Mouse (Mus musculus) ES-E14 (cell line): ENCODE measurements at regions not wholly inside any gene's neighbourhood (a gene's known extent, or its start where the extent isn't known, plus 50 kb on each side); places are given as distances from the start of the nearest gene placed in this dataset.

Experiments
- DNase-seq: peaks from one replicate; pipeline ENCODE4 v3.0.0-alpha.2; 2013; ENCODE audit warnings: low read depth, low spot score
- H3K27ac ChIP-seq: 2 replicates; pipeline ENCODE4 v1.5.1; 2012; ENCODE audit warnings: low read depth, mild to moderate bottlenecking, low read length, moderate library complexity, mixed read lengths; ENCODE audit not compliant: poor library complexity, insufficient read depth, severe bottlenecking
- H3K36me3 ChIP-seq: 2 replicates; pipeline ENCODE4 v1.6.1; 2012; ENCODE audit warnings: mild to moderate bottlenecking, low read length, moderate library complexity, mixed read lengths; ENCODE audit not compliant: control insufficient read depth, poor library complexity, insufficient read depth, severe bottlenecking
- H3K4me1 ChIP-seq, 2 experiments: fragments of 150-350 bp in 1 of 2; sonication (generic) in 1 of 2; 2 replicates each; pipeline ENCODE4 v1.6.1; 2012; ENCODE audit warnings: low read length in 2 of 2, mild to moderate bottlenecking in 1 of 2, mixed read lengths in 1 of 2; ENCODE audit not compliant: control insufficient read depth in 2 of 2, insufficient read depth in 2 of 2, poor library complexity in 1 of 2
- H3K4me3 ChIP-seq, 2 experiments: fragments of 150-350 bp in 1 of 2; sonication (generic) in 1 of 2; 2 replicates each; pipeline ENCODE4 v1.5.1; 2012; ENCODE audit warnings: low read length in 2 of 2, low read depth in 1 of 2, mild to moderate bottlenecking in 1 of 2, mixed read lengths in 1 of 2; ENCODE audit not compliant: insufficient read depth in 1 of 2, poor library complexity in 1 of 2, severe bottlenecking in 1 of 2
- H3K9ac ChIP-seq: 2 replicates; pipeline ENCODE4 v1.6.1; 2012; ENCODE audit warnings: low read depth, mild to moderate bottlenecking, low read length, mixed read lengths; ENCODE audit not compliant: poor library complexity, insufficient read depth, severe bottlenecking
- H3K9me3 ChIP-seq: fragments of 150-350 bp; sonication (generic); 2 replicates; pipeline ENCODE4 v1.6.1; 2012; ENCODE audit warnings: low read depth, mild to moderate bottlenecking, low read length; ENCODE audit not compliant: control insufficient read depth, insufficient read depth
- CHD2 ChIP-seq: IDR thresholded peaks from 2 replicates; pipeline ENCODE4 v1.6.1; 2014; ENCODE audit warnings: mild to moderate bottlenecking, low read depth, low read length, inconsistent platforms
- HCFC1 ChIP-seq: IDR thresholded peaks from 2 replicates; pipeline ENCODE4 v1.6.1; 2012; ENCODE audit warnings: low read length, inconsistent platforms, borderline replicate concordance; ENCODE audit not compliant: insufficient read depth
- MAFK ChIP-seq: IDR thresholded peaks from 2 replicates; pipeline ENCODE4 v1.6.1; 2014; ENCODE audit warnings: mild to moderate bottlenecking, low read depth, low read length, inconsistent platforms; ENCODE audit not compliant: insufficient read depth
- ZC3H11A ChIP-seq: IDR thresholded peaks from 2 replicates; pipeline ENCODE4 v1.6.1; 2012; ENCODE audit warnings: low read depth, mild to moderate bottlenecking, inconsistent platforms, low read length, borderline replicate concordance
- ZNF384 ChIP-seq: IDR thresholded peaks from 2 replicates; pipeline ENCODE4 v1.6.1; 2012; ENCODE audit warnings: low read depth, low read length, inconsistent platforms
- in situ Hi-C, 2 experiments: fragments of 600-800 bp; cut with MboI; formaldehyde crosslinking; loops; one replicate each; pipeline ENCODE4 v1.15.1; 2025; ENCODE audit warnings: low sequenced_read_pairs in 2 of 2, inconsistent platforms in 1 of 2; ENCODE audit not compliant: unreplicated experiment in 2 of 2

DNA sequence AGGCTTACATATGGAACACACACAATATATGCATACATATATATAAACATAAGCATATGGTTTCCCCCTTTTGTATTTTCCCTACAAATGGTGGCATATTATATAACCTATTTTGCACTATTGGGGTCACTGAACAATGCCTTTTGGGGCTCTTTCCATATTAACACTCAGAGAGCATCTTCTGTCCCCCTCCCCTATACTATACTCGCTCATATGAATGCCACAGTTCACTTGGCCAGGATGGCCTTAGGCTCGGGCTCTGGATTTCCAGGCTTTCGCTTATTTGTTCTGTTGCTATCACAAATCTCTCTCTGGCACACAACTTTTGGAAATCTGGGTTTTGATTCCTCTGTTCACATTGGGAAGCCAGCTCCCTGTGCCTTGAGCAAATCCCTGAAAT lies 194.5 kb downstream of the Phlda1 start:
- no peaks in the 10 kb centered on the region for H3K9me3 ChIP-seq
- in situ Hi-C loops = no loop called here
- no peak for DNase-seq
- TF ChIP-seq HCFC1 (no peak), CHD2 (no peak), ZNF384 (no peak), ZC3H11A (no peak), MAFK (no peak)
- H3K27ac ChIP-seq = no peak overlapping the region
- H3K36me3 ChIP-seq = no peaks in the 10 kb centered on the region
- no peaks in the 10 kb centered on the region for H3K4me1 ChIP-seq
- H3K9ac ChIP-seq = no peak overlapping the region
- no peak overlapping the region for H3K4me3 ChIP-seq

DNA sequence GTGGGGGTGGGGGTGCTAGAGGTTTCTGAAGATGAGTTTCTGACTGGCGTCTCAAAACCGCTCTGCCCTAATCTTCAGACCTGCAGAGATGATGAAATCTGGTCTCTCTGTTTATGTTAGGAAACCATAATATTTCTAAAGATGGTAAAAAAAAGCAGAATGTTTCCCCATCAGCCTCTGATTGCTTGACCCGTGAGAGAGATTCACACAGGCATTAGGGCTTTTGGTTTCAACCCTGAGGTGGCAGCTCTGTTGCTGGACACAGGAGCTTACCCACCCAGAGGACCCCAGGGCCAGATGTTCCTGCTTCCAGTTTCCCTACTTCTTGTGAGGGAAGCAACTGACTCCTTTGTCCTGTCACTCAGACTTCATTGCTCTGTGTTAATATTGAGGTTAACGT lies 195.1 kb downstream of the Phlda1 start:
- no peaks in the 10 kb centered on the region for H3K4me1 ChIP-seq
- no peak for DNase-seq
- no peak overlapping the region for H3K9ac ChIP-seq
- no peaks in the 10 kb centered on the region for H3K9me3 ChIP-seq
- in situ Hi-C loops = no loop called here
- no peaks in the 10 kb centered on the region for H3K36me3 ChIP-seq
- no peak overlapping the region for H3K4me3 ChIP-seq
- H3K27ac ChIP-seq = no peak overlapping the region
- no peak for TF ChIP-seq ZNF384
- no peak for TF ChIP-seq ZC3H11A
- TF ChIP-seq HCFC1 = no peak

DNA sequence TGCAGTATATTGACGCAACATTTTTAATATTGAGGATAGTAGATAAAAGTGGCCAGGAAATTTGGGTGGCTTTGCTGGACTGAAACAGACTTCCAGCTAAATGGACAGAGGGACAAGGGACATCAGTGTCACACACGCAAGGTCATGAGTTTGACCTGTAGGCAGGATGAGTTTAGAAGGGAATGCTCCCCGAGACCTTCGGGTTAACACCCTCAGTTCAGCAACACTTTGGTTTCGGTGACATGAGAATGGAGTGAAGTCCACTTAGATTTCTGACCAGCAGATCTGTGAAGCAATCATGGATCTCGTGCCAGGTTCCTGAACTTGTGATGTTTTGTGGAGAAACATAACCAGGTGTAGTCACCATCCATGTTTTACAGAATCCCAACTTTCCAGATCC lies 196.3 kb downstream of the Phlda1 start:
- Histone ChIP-seq H3K36me3 (no peaks in the 10 kb centered on the region), H3K4me3 (no peak overlapping the region), H3K4me1 (no peaks in the 10 kb centered on the region), H3K9ac (no peak overlapping the region), H3K9me3 (no peaks in the 10 kb centered on the region), H3K27ac (no peak overlapping the region)
- in situ Hi-C loops = no loop called here
- TF ChIP-seq ZNF384 = no peak
- TF ChIP-seq CHD2 = no peak
- no peak for TF ChIP-seq MAFK
- TF ChIP-seq ZC3H11A = no peak
- no peak for TF ChIP-seq HCFC1
- DNase-seq = no peak

DNA sequence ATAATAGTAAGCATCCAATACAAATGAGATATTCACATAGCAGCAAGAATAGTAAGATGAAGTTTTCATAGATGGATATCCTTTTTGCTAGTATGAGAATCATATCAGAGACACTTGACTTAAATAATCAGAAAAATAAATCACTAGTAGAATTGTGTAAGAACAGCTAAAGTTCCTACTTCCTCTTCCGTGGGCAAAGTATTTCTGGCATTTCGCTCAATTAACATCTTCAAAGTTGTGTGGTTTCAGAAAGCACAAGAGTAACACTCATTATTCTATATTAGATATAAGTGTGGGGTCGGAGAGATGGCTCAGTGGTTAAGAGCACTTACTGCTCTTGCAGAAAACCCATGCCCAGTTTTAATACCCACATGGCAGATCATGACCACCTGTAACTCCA lies 197.4 kb downstream of the Phlda1 start:
- TF ChIP-seq MAFK (no peak), HCFC1 (no peak), CHD2 (no peak), ZNF384 (no peak), ZC3H11A (no peak)
- DNase-seq = no peak
- no peaks in the 10 kb centered on the region for H3K4me1 ChIP-seq
- in situ Hi-C loops = no loop called here
- no peaks in the 10 kb centered on the region for H3K9me3 ChIP-seq
- H3K9ac ChIP-seq = no peak overlapping the region
- H3K4me3 ChIP-seq = no peak overlapping the region
- no peak overlapping the region for H3K27ac ChIP-seq
- H3K36me3 ChIP-seq = no peaks in the 10 kb centered on the region

DNA sequence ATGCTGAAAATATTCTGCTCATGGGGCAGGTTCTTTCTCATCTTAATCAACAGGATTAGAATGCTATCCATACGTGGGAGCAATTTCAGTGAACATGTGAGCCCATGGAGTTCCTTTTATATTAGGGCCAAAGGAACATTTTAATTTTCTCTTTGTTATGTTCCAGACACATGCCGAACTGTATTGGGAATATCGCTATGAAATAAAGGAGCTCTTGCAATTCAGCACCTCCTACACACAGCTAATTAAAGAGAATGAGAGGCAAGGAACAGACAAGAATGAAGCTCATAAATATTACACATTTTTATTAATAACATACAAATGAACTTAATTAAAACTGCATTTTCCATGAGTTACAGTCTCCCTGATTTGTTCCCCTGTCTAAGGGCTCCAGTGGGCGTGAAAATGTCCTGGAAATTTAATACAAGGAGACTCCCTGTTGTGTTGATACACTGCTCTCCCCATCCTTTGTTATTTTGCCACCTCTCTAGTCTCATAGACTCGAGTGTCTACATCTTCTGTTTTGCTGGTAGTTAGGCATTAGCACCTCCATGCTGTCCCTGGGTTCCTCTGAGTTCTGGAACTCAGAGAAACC lies 205.5 kb downstream of the Phlda1 start:
- DNase-seq = no peak
- no peaks in the 10 kb centered on the region for H3K4me1 ChIP-seq
- no peak overlapping the region for H3K27ac ChIP-seq
- H3K36me3 ChIP-seq = no peaks in the 10 kb centered on the region
- in situ Hi-C loops = no loop called here
- TF ChIP-seq CHD2 (no peak), MAFK (no peak), ZC3H11A (no peak), ZNF384 (no peak), HCFC1 (no peak)
- no peaks in the 10 kb centered on the region for H3K9me3 ChIP-seq
- no peak overlapping the region for H3K4me3 ChIP-seq
- no peak overlapping the region for H3K9ac ChIP-seq
